Mouse (Mus musculus): Measurements from ENCODE around the gene Cisd3. TPM values are rescaled to one million over a fixed set of nuclear protein-coding genes. Genes with fewer than 3 reads are reported as not detected.

The Cisd3 gene
- polyA plus RNA-seq, 1 experiment from 2014 or later = 52.6 TPM

DNA sequence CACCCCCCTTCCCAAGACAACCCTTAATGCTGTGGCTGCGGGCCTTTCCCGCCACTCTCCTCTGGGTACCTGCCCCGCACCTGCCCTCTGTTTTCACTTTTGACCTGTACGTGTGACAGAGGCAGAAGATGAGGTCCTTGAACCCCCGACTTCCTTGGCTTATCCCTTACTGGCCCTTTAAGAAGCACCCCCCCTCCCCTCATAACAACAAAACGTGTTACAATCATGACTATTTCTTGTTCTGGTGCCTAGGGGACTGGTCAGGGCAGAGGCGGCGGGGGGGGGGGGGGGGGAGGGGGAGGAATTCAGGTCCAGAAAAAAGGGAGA is 21.3 kb upstream of the Cisd3 start:
- peaks cover 40 to 46% of the 10 kb centered on the region in 2 experiments for H3K4me1 ChIP-seq (ENCODE audit: control insufficient read depth in 2 of 2, insufficient read depth in 2 of 2, low read length in 2 of 2)
- H3K27ac ChIP-seq (replicated peaks in 1 of 2; ENCODE audit: control insufficient read depth in 1 of 2, insufficient read depth in 1 of 2, low read depth in 2 of 2, low read length in 2 of 2) = peak overlapping the region; percentile 53 to 92

DNA sequence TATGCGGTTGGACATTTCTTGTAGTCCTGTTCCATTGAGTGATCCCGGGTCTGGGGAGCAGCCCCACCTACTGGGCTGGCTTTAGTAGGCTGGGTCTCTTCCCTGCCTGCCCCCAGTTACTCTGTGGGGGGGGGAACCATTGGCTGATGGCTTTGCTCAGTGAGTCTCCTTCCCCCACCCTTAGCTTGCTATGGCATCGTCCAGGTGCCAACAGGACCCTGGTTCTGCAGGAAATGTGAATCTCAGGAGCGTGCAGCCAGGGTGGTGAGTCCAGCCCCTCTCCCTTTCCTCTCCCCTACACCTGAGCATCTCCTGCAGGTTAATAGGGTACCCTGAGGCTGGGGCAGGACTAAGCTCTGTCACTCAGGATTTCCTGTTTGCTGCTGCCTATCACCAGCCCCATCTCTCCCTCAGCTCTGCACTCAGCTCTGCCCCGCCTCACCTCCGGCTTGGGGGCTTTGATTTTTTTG is 20.8 kb upstream of the Cisd3 start:
- Histone ChIP-seq H3K36me3 (ENCODE audit: control insufficient read depth, insufficient read depth, low read length) (peaks cover 44% of the 10 kb centered on the region), H3K9me3 (ENCODE audit: control insufficient read depth, low read length) (no peaks in the 10 kb centered on the region), H3K4me1 (ENCODE audit: control insufficient read depth in 2 of 2, insufficient read depth in 2 of 2, low read length in 2 of 2) (peaks cover 42 to 47% of the 10 kb centered on the region in 2 experiments), H3K4me3 (ENCODE audit: control insufficient read depth in 1 of 2, insufficient read depth in 1 of 2, low read depth in 1 of 2, low read length in 2 of 2) (peak overlapping the region; percentile 73 to 90; a peak in 3 of 4 replicates), H3K27me3 (ENCODE audit: control insufficient read depth, insufficient read depth, low read length) (no peaks in the 10 kb centered on the region), H3K4me2 (ENCODE audit: low read length) (peak overlapping the region; percentile 86), H3K9ac (ENCODE audit: low read length) (peak overlapping the region; percentile 95), H3K27ac (replicated peaks in 1 of 2; ENCODE audit: control insufficient read depth in 1 of 2, insufficient read depth in 1 of 2, low read depth in 2 of 2, low read length in 2 of 2) (peak overlapping the region in 1 of 2 experiments; percentile 9; a peak in 1 of 4 replicates)
- no peak for ATAC-seq (ENCODE audit: insufficient number of reproducible peaks, insufficient read depth, low FRiP score, low read depth)
- WGBS = 26% methylated on average over 6 of the region's 6 CpGs

More for the DNA sequence above, 21.3 kb upstream of the Cisd3 start:
- Histone ChIP-seq H3K36me3 (ENCODE audit: control insufficient read depth, insufficient read depth, low read length) (peaks cover 40% of the 10 kb centered on the region), H3K27me3 (ENCODE audit: control insufficient read depth, insufficient read depth, low read length) (no peaks in the 10 kb centered on the region), H3K9me3 (ENCODE audit: control insufficient read depth, low read length) (no peaks in the 10 kb centered on the region), H3K4me2 (ENCODE audit: low read length) (peak overlapping the region; percentile 86), H3K9ac (ENCODE audit: low read length) (peak overlapping the region; percentile 95), H3K4me3 (ENCODE audit: control insufficient read depth in 1 of 2, insufficient read depth in 1 of 2, low read depth in 1 of 2, low read length in 2 of 2) (peak overlapping the region; percentile 73 to 90)
- no peak for ATAC-seq (ENCODE audit: insufficient number of reproducible peaks, insufficient read depth, low FRiP score, low read depth)
- WGBS = under 1% methylated on average over 6 of the region's 8 CpGs

DNA sequence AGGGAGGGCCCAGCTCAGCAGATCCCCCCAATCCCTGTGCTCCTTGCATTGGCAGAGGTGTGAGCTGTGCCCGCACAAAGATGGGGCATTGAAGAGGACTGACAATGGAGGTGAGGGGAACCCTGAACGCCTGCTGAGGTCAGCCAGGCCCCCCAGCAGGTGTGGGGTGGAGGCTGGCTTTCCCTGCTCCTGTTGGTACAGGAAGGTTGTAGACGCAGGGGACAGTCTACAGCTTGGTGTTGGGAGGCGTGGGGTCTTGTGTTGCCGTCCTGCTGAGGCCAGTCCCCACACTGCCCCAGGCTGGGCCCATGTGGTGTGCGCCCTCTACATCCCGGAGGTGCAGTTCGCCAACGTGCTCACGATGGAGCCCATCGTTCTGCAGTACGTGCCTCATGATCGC is 20.2 kb upstream of the Cisd3 start:
- H3K27me3 ChIP-seq (ENCODE audit: control insufficient read depth, insufficient read depth, low read length) = no peaks in the 10 kb centered on the region
- H3K4me2 ChIP-seq (ENCODE audit: low read length) = no peak overlapping the region
- no peak for ATAC-seq (ENCODE audit: insufficient number of reproducible peaks, insufficient read depth, low FRiP score, low read depth)
- H3K9me3 ChIP-seq (ENCODE audit: control insufficient read depth, low read length) = no peaks in the 10 kb centered on the region
- no peak overlapping the region for H3K27ac ChIP-seq (replicated peaks in 1 of 2; ENCODE audit: control insufficient read depth in 1 of 2, insufficient read depth in 1 of 2, low read depth in 2 of 2, low read length in 2 of 2)
- H3K4me3 ChIP-seq (ENCODE audit: control insufficient read depth in 1 of 2, insufficient read depth in 1 of 2, low read depth in 1 of 2, low read length in 2 of 2) = no peak overlapping the region
- peak overlapping the region; percentile 95; the same call in 1 of the 2 replicates for H3K9ac ChIP-seq (ENCODE audit: low read length)
- H3K4me1 ChIP-seq (ENCODE audit: control insufficient read depth in 2 of 2, insufficient read depth in 2 of 2, low read length in 2 of 2) = peaks cover 47 to 52% of the 10 kb centered on the region in 2 experiments
- WGBS = 89% methylated on average over 13 of the region's 13 CpGs
- peaks cover 50% of the 10 kb centered on the region for H3K36me3 ChIP-seq (ENCODE audit: control insufficient read depth, insufficient read depth, low read length)

DNA sequence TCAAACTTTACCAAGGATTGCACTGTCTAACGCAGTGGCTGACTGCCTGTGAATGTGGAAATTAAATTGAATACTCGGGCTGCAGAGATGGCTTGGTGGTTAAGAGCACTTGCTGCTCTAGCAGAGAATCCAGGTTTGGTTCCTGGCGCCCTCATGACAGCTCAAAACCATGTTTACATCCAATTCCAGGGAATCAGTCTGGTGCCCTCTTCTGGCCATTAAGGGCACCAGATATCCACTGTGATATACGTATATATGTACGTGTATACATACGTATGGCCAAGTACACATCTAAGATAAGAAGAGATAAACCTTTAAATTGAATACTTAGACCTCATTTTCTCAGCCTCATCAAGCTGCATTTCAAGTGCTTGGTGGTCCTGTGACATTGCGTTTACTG is 19.4 kb upstream of the Cisd3 start:
- Histone ChIP-seq H3K4me3 (ENCODE audit: control insufficient read depth in 1 of 2, insufficient read depth in 1 of 2, low read depth in 1 of 2, low read length in 2 of 2) (no peak overlapping the region), H3K27ac (replicated peaks in 1 of 2; ENCODE audit: control insufficient read depth in 1 of 2, insufficient read depth in 1 of 2, low read depth in 2 of 2, low read length in 2 of 2) (no peak overlapping the region), H3K27me3 (ENCODE audit: control insufficient read depth, insufficient read depth, low read length) (no peaks in the 10 kb centered on the region), H3K9ac (ENCODE audit: low read length) (no peak overlapping the region), H3K36me3 (ENCODE audit: control insufficient read depth, insufficient read depth, low read length) (peaks cover 58% of the 10 kb centered on the region), H3K4me1 (ENCODE audit: control insufficient read depth in 2 of 2, insufficient read depth in 2 of 2, low read length in 2 of 2) (peaks cover 44 to 53% of the 10 kb centered on the region in 2 experiments), H3K4me2 (ENCODE audit: low read length) (no peak overlapping the region), H3K9me3 (ENCODE audit: control insufficient read depth, low read length) (no peaks in the 10 kb centered on the region)
- 87% methylated on average over 7 of the region's 7 CpGs for WGBS
- ATAC-seq (ENCODE audit: insufficient number of reproducible peaks, insufficient read depth, low FRiP score, low read depth) = no peak

DNA sequence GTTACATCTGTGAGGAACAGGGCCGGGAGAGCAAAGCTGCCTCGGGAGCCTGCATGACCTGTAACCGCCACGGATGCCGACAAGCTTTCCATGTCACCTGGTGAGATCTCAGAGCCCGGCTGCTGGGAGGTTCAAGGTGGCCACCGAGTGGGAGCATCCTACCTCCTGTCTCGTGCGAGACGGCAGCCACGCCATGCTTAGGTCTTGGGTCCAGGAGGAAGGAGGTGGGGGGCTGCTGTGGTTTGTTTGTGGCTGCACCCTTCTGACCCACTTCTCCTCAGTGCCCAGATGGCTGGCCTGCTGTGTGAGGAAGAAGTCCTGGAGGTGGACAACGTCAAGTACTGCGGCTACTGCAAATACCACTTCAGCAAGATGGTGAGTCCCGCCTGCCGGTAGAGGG is 18.8 kb upstream of the Cisd3 start:
- peaks cover 40 to 48% of the 10 kb centered on the region in 2 experiments for H3K4me1 ChIP-seq (ENCODE audit: control insufficient read depth in 2 of 2, insufficient read depth in 2 of 2, low read length in 2 of 2)
- H3K27me3 ChIP-seq (ENCODE audit: control insufficient read depth, insufficient read depth, low read length) = no peaks in the 10 kb centered on the region
- peaks cover 64% of the 10 kb centered on the region for H3K36me3 ChIP-seq (ENCODE audit: control insufficient read depth, insufficient read depth, low read length)
- ATAC-seq (ENCODE audit: insufficient number of reproducible peaks, insufficient read depth, low FRiP score, low read depth) = no peak
- H3K4me2 ChIP-seq (ENCODE audit: low read length) = no peak overlapping the region
- no peak overlapping the region for H3K27ac ChIP-seq (replicated peaks in 1 of 2; ENCODE audit: control insufficient read depth in 1 of 2, insufficient read depth in 1 of 2, low read depth in 2 of 2, low read length in 2 of 2)
- no peak overlapping the region for H3K9ac ChIP-seq (ENCODE audit: low read length)
- WGBS = 88% methylated on average over 15 of the region's 15 CpGs
- H3K4me3 ChIP-seq (ENCODE audit: control insufficient read depth in 1 of 2, insufficient read depth in 1 of 2, low read depth in 1 of 2, low read length in 2 of 2) = no peak overlapping the region
- H3K9me3 ChIP-seq (ENCODE audit: control insufficient read depth, low read length) = no peaks in the 10 kb centered on the region

DNA sequence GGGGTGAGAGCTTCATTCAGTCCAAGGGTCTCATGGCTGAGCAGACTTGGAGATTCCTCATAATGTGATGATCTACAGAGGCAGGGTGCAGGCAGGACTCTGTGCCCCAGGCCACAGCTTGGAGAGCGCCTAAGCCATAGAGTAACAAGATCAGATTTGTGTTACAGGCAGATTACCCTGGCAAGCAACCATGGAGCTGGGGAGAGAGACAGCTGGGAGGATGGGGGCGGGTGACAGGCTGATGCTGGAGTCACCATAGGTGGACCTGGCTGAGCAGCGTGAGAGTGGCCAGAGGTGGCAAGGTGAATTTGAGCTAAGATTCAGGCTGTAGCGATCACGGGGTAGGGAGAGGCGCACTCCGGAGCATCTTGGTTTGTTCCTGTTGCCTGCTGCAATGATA is 17.5 kb upstream of the Cisd3 start:
- Histone ChIP-seq H3K9me3 (ENCODE audit: control insufficient read depth, low read length) (no peaks in the 10 kb centered on the region), H3K4me2 (ENCODE audit: low read length) (no peak overlapping the region), H3K4me3 (ENCODE audit: control insufficient read depth in 1 of 2, insufficient read depth in 1 of 2, low read depth in 1 of 2, low read length in 2 of 2) (no peak overlapping the region), H3K4me1 (ENCODE audit: control insufficient read depth in 2 of 2, insufficient read depth in 2 of 2, low read length in 2 of 2) (peaks cover 31 to 38% of the 10 kb centered on the region in 2 experiments), H3K9ac (ENCODE audit: low read length) (0 out of 2 replicates have a peak overlapping the region, but pooled peaks have one; percentile 61), H3K27me3 (ENCODE audit: control insufficient read depth, insufficient read depth, low read length) (no peaks in the 10 kb centered on the region), H3K27ac (replicated peaks in 1 of 2; ENCODE audit: control insufficient read depth in 1 of 2, insufficient read depth in 1 of 2, low read depth in 2 of 2, low read length in 2 of 2) (peak overlapping the region in 1 of 2 experiments; percentile 19; a peak in 1 of 4 replicates), H3K36me3 (ENCODE audit: control insufficient read depth, insufficient read depth, low read length) (peaks cover 77% of the 10 kb centered on the region)
- ATAC-seq (ENCODE audit: insufficient number of reproducible peaks, insufficient read depth, low FRiP score, low read depth) = no peak
- 87% methylated on average over 7 of the region's 7 CpGs for WGBS

DNA sequence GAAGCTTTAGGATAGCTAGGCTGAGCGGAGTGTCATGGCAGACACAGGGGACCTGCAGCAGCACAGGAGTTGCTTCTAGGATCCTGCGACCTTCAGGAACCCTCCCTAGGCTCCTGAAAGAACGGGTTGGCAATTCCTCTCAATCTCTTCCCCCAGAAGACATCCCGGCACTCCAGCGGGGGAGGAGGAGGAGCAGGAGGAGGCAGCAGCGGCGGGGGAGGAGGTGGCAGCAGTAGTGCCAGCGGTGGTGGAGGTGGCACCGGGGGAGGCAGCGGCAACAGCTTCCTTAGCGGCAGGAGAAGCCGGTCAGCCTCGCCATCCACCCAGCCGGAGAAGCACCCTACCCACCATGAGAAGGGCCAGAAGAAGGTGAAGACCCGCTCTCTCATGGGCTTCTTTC is 16.4 kb upstream of the Cisd3 start:
- no peaks in the 10 kb centered on the region for H3K27me3 ChIP-seq (ENCODE audit: control insufficient read depth, insufficient read depth, low read length)
- no peak overlapping the region for H3K4me3 ChIP-seq (ENCODE audit: control insufficient read depth in 1 of 2, insufficient read depth in 1 of 2, low read depth in 1 of 2, low read length in 2 of 2)
- ATAC-seq (ENCODE audit: insufficient number of reproducible peaks, insufficient read depth, low FRiP score, low read depth) = no peak
- H3K27ac ChIP-seq (replicated peaks in 1 of 2; ENCODE audit: control insufficient read depth in 1 of 2, insufficient read depth in 1 of 2, low read depth in 2 of 2, low read length in 2 of 2) = peak overlapping the region; percentile 75 to 82
- H3K9ac ChIP-seq (ENCODE audit: low read length) = peak overlapping the region; percentile 61; the same call in 1 of the 2 replicates
- peaks cover 89% of the 10 kb centered on the region for H3K36me3 ChIP-seq (ENCODE audit: control insufficient read depth, insufficient read depth, low read length)
- H3K9me3 ChIP-seq (ENCODE audit: control insufficient read depth, low read length) = no peaks in the 10 kb centered on the region
- WGBS = 31% methylated on average over 15 of the region's 15 CpGs
- peaks cover 31 to 38% of the 10 kb centered on the region in 2 experiments for H3K4me1 ChIP-seq (ENCODE audit: control insufficient read depth in 2 of 2, insufficient read depth in 2 of 2, low read length in 2 of 2)
- peak overlapping the region; percentile 66 for H3K4me2 ChIP-seq (ENCODE audit: low read length)

DNA sequence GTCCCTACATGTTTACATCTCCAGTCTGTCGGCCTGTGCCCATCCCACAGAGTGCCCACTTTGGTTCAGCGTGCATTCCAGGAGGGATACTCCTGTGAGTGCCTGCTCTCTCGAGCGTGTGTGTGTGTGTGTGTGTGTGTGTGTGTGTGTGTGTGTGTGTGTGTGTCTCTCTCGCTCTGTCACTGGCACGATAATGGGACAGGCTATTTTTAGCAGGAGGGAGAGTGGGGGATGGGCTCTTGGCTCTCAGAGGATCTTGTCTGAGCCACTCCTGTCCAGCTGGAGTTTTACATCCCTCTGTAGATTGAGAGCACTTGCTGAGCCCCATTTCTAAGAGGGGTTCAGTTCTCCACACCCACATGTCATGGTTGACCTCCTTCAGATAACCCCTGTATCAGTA is 15.8 kb upstream of the Cisd3 start:
- Histone ChIP-seq H3K9me3 (ENCODE audit: control insufficient read depth, low read length) (no peaks in the 10 kb centered on the region), H3K4me2 (ENCODE audit: low read length) (peak overlapping the region; percentile 66), H3K27me3 (ENCODE audit: control insufficient read depth, insufficient read depth, low read length) (no peaks in the 10 kb centered on the region), H3K4me1 (ENCODE audit: control insufficient read depth in 2 of 2, insufficient read depth in 2 of 2, low read length in 2 of 2) (peaks cover 28 to 34% of the 10 kb centered on the region in 2 experiments), H3K4me3 (ENCODE audit: control insufficient read depth in 1 of 2, insufficient read depth in 1 of 2, low read depth in 1 of 2, low read length in 2 of 2) (peak overlapping the region; percentile 11 to 27), H3K27ac (replicated peaks in 1 of 2; ENCODE audit: control insufficient read depth in 1 of 2, insufficient read depth in 1 of 2, low read depth in 2 of 2, low read length in 2 of 2) (peak overlapping the region; percentile 82 to 88), H3K36me3 (ENCODE audit: control insufficient read depth, insufficient read depth, low read length) (peaks cover 94% of the 10 kb centered on the region), H3K9ac (ENCODE audit: low read length) (peak overlapping the region; percentile 72)
- peak; percentile 61 for ATAC-seq (ENCODE audit: insufficient number of reproducible peaks, insufficient read depth, low FRiP score, low read depth)
- WGBS = 9% methylated on average over 6 of the region's 6 CpGs

Data from heart, embryonic 14.5 days (tissue).